Mouse (Mus musculus): ENCODE results near the gene Slc35c1. TPM values are rescaled to one million over a fixed set of nuclear protein-coding genes. Genes with fewer than 3 reads are reported as not detected.
A peak's percentile ranks its signal among the peaks of the same experiment; 100 is the strongest.

The Slc35c1 gene
- polyA plus RNA-seq (2014; fragmentation: Nextera tagmentation; extraction: Ambion mirVana), result 6.9 and 13.6 TPM in 2 replicates

GRCm38 (mm10) chr2:92459921-92460707, at the start of gene Slc35c1:
Slc35c1 (minus strand) TSS chr2:92460538.
- H3K27me3 ChIP-seq (ENCODE audit: control insufficient read depth, insufficient read depth, low read length), result peaks cover 6% of the 10 kb centered on the region; the same call in 1 of the 2 replicates
- peak within 1 kb of the TSS; percentile 73 for H3K27ac ChIP-seq (ENCODE audit: low read depth, low read length)
- H3K4me3 ChIP-seq (ENCODE audit: low read length), result peak within 1 kb of the TSS; percentile 84
- 0 out of 2 replicates have a peak, but pooled peaks have one; percentile 21 for ATAC-seq (ENCODE audit: low FRiP score, low TSS enrichment)
- peak within 1 kb of the TSS; percentile 94 for H3K4me2 ChIP-seq (replicated peaks; ENCODE audit: low read depth, low read length)
- peaks cover 28% of the 10 kb centered on the region for H3K4me1 ChIP-seq (ENCODE audit: control insufficient read depth, insufficient read depth, low read length)
- 1% methylated on average over 34 of the region's 34 CpGs for WGBS
- no peaks in the 10 kb centered on the region for H3K36me3 ChIP-seq (ENCODE audit: control insufficient read depth, insufficient read depth, low read length)
- no peaks in the 10 kb centered on the region for H3K9me3 ChIP-seq (ENCODE audit: control insufficient read depth, low read length)
- peak within 1 kb of the TSS; percentile 71 for H3K9ac ChIP-seq (ENCODE audit: low read depth, low read length)

GRCm38 (mm10) chr2:92505291-92505690, 45.0 kb upstream of the Slc35c1 start:
- Histone ChIP-seq H3K27ac (ENCODE audit: low read depth, low read length) (no peak overlapping the region), H3K9me3 (ENCODE audit: control insufficient read depth, low read length) (peaks cover 5% of the 10 kb centered on the region; the same call in 1 of the 2 replicates), H3K4me1 (ENCODE audit: control insufficient read depth, insufficient read depth, low read length) (no peaks in the 10 kb centered on the region), H3K4me3 (ENCODE audit: low read length) (no peak overlapping the region), H3K9ac (ENCODE audit: low read depth, low read length) (no peak overlapping the region), H3K27me3 (ENCODE audit: control insufficient read depth, insufficient read depth, low read length) (no peaks in the 10 kb centered on the region), H3K36me3 (ENCODE audit: control insufficient read depth, insufficient read depth, low read length) (no peaks in the 10 kb centered on the region), H3K4me2 (replicated peaks; ENCODE audit: low read depth, low read length) (no peak overlapping the region)
- no peak for ATAC-seq (ENCODE audit: low FRiP score, low TSS enrichment)
- WGBS, result 93% methylated on average over 7 of the region's 7 CpGs

- WGBS, result 90% methylated on average over 3 of the region's 3 CpGs
- ATAC-seq (ENCODE audit: low FRiP score, low TSS enrichment), result no peak
Observed at GRCm38 (mm10) chr2:92503421-92503820, 43.1 kb upstream of the Slc35c1 start.

GRCm38 (mm10) chr2:92499701-92500322, 39.5 kb upstream of the Slc35c1 start:
- H3K9ac ChIP-seq (ENCODE audit: low read depth, low read length), result no peak overlapping the region
- H3K27me3 ChIP-seq (ENCODE audit: control insufficient read depth, insufficient read depth, low read length), result no peaks in the 10 kb centered on the region
- H3K36me3 ChIP-seq (ENCODE audit: control insufficient read depth, insufficient read depth, low read length), result no peaks in the 10 kb centered on the region
- no peaks in the 10 kb centered on the region for H3K9me3 ChIP-seq (ENCODE audit: control insufficient read depth, low read length)
- ATAC-seq (ENCODE audit: low FRiP score, low TSS enrichment), result no peak
- 85% methylated on average over 3 of the region's 3 CpGs for WGBS
- no peak overlapping the region for H3K27ac ChIP-seq (ENCODE audit: low read depth, low read length)
- no peak overlapping the region for H3K4me2 ChIP-seq (replicated peaks; ENCODE audit: low read depth, low read length)
- no peak overlapping the region for H3K4me3 ChIP-seq (ENCODE audit: low read length)
- H3K4me1 ChIP-seq (ENCODE audit: control insufficient read depth, insufficient read depth, low read length), result no peaks in the 10 kb centered on the region

More at GRCm38 (mm10) chr2:92503421-92503820, 43.1 kb upstream of the Slc35c1 start:
- no peaks in the 10 kb centered on the region for H3K27me3 ChIP-seq (ENCODE audit: control insufficient read depth, insufficient read depth, low read length)
- H3K4me1 ChIP-seq (ENCODE audit: control insufficient read depth, insufficient read depth, low read length), result no peaks in the 10 kb centered on the region
- no peak overlapping the region for H3K4me3 ChIP-seq (ENCODE audit: low read length)
- no peaks in the 10 kb centered on the region for H3K9me3 ChIP-seq (ENCODE audit: control insufficient read depth, low read length)
- H3K4me2 ChIP-seq (replicated peaks; ENCODE audit: low read depth, low read length), result no peak overlapping the region
- no peak overlapping the region for H3K9ac ChIP-seq (ENCODE audit: low read depth, low read length)
- H3K27ac ChIP-seq (ENCODE audit: low read depth, low read length), result no peak overlapping the region
- no peaks in the 10 kb centered on the region for H3K36me3 ChIP-seq (ENCODE audit: control insufficient read depth, insufficient read depth, low read length)

GRCm38 (mm10) chr2:92497112-92497511, 36.8 kb upstream of the Slc35c1 start:
- H3K9ac ChIP-seq (ENCODE audit: low read depth, low read length), result no peak overlapping the region
- H3K27ac ChIP-seq (ENCODE audit: low read depth, low read length), result no peak overlapping the region
- no peaks in the 10 kb centered on the region for H3K27me3 ChIP-seq (ENCODE audit: control insufficient read depth, insufficient read depth, low read length)
- 74% methylated on average over 5 of the region's 5 CpGs for WGBS
- 0 out of 2 replicates have a peak, but pooled peaks cover 7% of the 10 kb centered on the region for H3K4me1 ChIP-seq (ENCODE audit: control insufficient read depth, insufficient read depth, low read length)
- no peak overlapping the region for H3K4me2 ChIP-seq (replicated peaks; ENCODE audit: low read depth, low read length)
- H3K36me3 ChIP-seq (ENCODE audit: control insufficient read depth, insufficient read depth, low read length), result no peaks in the 10 kb centered on the region
- H3K9me3 ChIP-seq (ENCODE audit: control insufficient read depth, low read length), result no peaks in the 10 kb centered on the region
- no peak for ATAC-seq (ENCODE audit: low FRiP score, low TSS enrichment)
- no peak overlapping the region for H3K4me3 ChIP-seq (ENCODE audit: low read length)

- Histone ChIP-seq H3K36me3 (ENCODE audit: control insufficient read depth, insufficient read depth, low read length) (no peaks in the 10 kb centered on the region), H3K4me3 (ENCODE audit: low read length) (no peak overlapping the region), H3K9ac (ENCODE audit: low read depth, low read length) (no peak overlapping the region), H3K4me2 (replicated peaks; ENCODE audit: low read depth, low read length) (no peak overlapping the region), H3K27ac (ENCODE audit: low read depth, low read length) (no peak overlapping the region), H3K4me1 (ENCODE audit: control insufficient read depth, insufficient read depth, low read length) (peaks cover 10% of the 10 kb centered on the region), H3K9me3 (ENCODE audit: control insufficient read depth, low read length) (no peaks in the 10 kb centered on the region), H3K27me3 (ENCODE audit: control insufficient read depth, insufficient read depth, low read length) (no peaks in the 10 kb centered on the region)
- ATAC-seq (ENCODE audit: low FRiP score, low TSS enrichment), result no peak
- 43% methylated on average over 10 of the region's 10 CpGs for WGBS
Observed at GRCm38 (mm10) chr2:92496681-92497080, 36.3 kb upstream of the Slc35c1 start.

- Histone ChIP-seq H3K4me2 (replicated peaks; ENCODE audit: low read depth, low read length) (no peak overlapping the region), H3K9ac (ENCODE audit: low read depth, low read length) (no peak overlapping the region), H3K4me3 (ENCODE audit: low read length) (no peak overlapping the region), H3K27ac (ENCODE audit: low read depth, low read length) (no peak overlapping the region), H3K36me3 (ENCODE audit: control insufficient read depth, insufficient read depth, low read length) (no peaks in the 10 kb centered on the region), H3K4me1 (ENCODE audit: control insufficient read depth, insufficient read depth, low read length) (peaks cover 13% of the 10 kb centered on the region), H3K9me3 (ENCODE audit: control insufficient read depth, low read length) (no peaks in the 10 kb centered on the region), H3K27me3 (ENCODE audit: control insufficient read depth, insufficient read depth, low read length) (no peaks in the 10 kb centered on the region; the same call in 1 of the 2 replicates)
- 85% methylated on average over 3 of the region's 3 CpGs for WGBS
- ATAC-seq (ENCODE audit: low FRiP score, low TSS enrichment), result no peak
Observed at GRCm38 (mm10) chr2:92494956-92495355, 34.6 kb upstream of the Slc35c1 start.

GRCm38 (mm10) chr2:92494423-92494822, 34.1 kb upstream of the Slc35c1 start:
- Histone ChIP-seq H3K4me2 (replicated peaks; ENCODE audit: low read depth, low read length) (no peak overlapping the region), H3K4me3 (ENCODE audit: low read length) (no peak overlapping the region), H3K36me3 (ENCODE audit: control insufficient read depth, insufficient read depth, low read length) (no peaks in the 10 kb centered on the region), H3K27me3 (ENCODE audit: control insufficient read depth, insufficient read depth, low read length) (no peaks in the 10 kb centered on the region; the same call in 1 of the 2 replicates), H3K9me3 (ENCODE audit: control insufficient read depth, low read length) (no peaks in the 10 kb centered on the region), H3K27ac (ENCODE audit: low read depth, low read length) (no peak overlapping the region), H3K4me1 (ENCODE audit: control insufficient read depth, insufficient read depth, low read length) (peaks cover 13% of the 10 kb centered on the region), H3K9ac (ENCODE audit: low read depth, low read length) (no peak overlapping the region)
- no peak for ATAC-seq (ENCODE audit: low FRiP score, low TSS enrichment)
- 42% methylated on average over 8 of the region's 8 CpGs for WGBS

Data from kidney, embryonic 14.5 days (tissue).